Mouse (Mus musculus) embryo, embryonic 10.5 days (tissue): ENCODE results near the gene Stra6.

Source experiments
- DNase-seq: peaks from one replicate; pipeline ENCODE4 v3.0.0-alpha.2; 2015; ENCODE audit warnings: low spot score

Gene Stra6

GRCm38 (mm10) chr9:58049861-58050260 is 13.7 kb upstream of the Stra6 start:
- no peak for DNase-seq

DNA sequence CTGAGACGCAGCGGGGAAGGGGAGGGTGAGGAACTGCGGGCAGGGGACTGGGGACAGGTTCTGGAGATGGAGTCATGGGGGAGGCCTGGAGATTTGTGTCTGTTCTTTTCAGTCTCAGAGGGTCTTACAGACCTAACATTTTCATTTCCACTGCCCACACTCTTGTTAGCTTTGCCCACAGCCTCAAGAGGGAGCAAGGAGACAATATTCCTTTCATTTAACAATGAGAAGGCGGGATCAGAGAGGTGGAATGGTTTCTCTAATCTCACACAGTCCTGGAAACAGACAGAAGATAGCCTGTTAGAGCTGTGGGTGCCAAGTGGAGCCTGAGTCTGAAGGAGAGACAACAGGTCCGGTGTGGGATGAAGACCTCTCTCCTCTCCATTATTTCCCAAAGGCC is 11.7 kb upstream of the Stra6 start:
- DNase-seq = peak; percentile 42

DNA sequence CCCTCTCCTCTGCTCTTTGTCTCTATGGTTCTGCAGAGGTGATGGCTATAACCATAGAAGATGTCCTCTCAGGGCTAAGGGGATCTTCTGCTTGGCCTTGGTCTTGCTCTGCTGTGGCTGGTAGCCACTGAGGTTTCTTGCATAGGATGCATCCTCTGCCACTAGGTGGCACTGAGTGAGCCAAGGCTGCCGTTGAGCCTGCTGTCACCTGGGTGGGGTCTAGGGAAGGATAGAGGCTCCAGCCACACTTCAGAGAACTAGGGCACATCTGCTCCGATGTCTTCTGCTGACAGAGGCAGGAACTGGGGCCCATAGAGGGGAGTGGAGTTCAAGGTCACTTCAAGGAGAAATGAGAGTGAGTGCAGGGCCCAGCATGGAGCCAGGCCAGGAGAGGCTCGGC is 10.5 kb upstream of the Stra6 start:
- peak; percentile 77 for DNase-seq

GRCm38 (mm10) chr9:58053544-58053943 is 10.0 kb upstream of the Stra6 start:
- no peak for DNase-seq

GRCm38 (mm10) chr9:58054032-58054431 is 9.6 kb upstream of the Stra6 start:
- no peak for DNase-seq

GRCm38 (mm10) chr9:58055666-58056065 is 7.9 kb upstream of the Stra6 start:
- DNase-seq = no peak

DNA sequence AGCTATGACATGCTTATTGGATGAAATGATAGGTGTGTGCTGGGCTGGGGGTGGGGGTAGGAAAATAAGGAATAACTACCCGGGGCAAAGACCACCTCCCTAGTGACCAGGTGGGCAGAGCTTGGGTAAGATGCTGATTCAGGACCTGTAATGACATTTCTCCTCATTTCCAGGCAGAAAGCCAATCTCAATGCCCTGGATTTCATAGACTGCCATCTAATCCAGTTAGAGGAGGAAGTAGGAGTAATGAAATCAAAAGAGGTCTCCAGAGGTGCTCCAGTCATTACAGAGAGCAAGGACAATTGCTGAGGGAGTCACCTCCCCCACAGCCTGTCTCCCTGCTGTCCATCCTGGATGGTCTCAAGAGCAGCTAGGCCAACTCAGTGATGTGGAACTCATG is 3.7 kb upstream of the Stra6 start:
- no peak for DNase-seq

DNA sequence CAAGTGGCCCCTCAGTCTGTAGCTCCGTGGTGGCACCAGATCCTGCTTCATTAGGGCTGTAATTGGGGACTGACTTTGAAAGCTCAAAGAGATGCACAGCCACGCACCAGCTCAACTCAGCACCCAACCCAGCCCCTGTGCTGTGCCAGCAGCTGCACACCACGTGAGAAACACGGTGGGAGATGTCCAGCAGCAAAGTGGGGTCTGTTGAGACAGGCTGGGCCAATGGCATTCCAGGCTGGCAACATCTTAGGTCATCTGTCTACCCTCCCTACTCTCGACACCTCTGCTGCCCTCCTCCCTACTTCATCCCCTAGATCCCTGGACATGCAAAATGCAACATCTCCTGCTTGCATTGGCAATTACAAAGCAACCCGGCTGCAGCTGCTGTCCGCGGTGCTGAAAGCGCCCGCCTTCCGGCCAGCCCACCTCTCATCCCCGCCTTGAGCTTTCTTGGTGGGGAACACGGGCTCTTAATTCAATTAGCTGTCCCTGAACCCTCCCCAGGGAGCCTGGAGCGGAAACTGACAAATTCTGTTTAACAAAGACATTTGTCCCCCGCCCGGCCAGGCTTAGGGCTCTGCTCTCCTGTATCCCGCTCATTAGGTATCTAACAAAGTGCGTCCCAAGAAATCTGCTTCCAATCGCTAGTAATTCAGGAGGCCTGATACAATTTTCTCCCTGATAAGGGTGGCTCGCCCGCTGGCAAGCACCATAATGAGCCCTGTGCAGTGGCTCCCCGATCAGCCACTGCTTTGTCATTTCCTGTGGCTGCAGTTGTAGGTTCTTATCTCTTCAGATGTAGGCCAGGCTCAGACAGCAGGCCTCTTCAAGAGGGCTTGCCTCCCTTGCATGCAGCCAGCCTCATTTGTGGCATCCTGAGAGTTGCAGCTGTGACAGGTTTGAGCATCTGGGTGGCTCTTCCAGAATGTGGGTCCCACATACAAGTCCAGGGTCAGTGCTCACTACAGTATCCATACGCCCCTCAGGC is 2.6 kb upstream of the Stra6 start:
- peak; percentile 83 for DNase-seq

DNA sequence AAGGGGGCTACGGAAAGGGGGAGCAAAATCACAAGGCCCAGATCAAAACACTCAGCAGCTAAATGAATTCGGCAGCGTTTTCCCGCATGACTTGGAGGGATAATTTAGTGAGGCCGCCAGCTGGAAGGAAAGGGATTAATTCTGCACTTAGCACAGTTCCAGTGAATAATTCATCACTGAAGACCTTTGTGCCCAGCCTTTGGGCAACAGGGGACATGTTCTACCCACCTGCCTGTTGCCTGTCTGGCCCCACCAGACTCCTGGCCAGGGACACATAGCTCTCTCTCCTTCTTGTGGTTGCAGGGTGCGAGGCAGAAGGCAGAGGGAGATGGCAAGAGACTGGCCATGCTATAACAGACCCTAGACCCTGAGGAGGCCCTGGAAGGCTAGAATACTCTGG is 1.9 kb downstream of the Stra6 start:
- no peak for DNase-seq

DNA sequence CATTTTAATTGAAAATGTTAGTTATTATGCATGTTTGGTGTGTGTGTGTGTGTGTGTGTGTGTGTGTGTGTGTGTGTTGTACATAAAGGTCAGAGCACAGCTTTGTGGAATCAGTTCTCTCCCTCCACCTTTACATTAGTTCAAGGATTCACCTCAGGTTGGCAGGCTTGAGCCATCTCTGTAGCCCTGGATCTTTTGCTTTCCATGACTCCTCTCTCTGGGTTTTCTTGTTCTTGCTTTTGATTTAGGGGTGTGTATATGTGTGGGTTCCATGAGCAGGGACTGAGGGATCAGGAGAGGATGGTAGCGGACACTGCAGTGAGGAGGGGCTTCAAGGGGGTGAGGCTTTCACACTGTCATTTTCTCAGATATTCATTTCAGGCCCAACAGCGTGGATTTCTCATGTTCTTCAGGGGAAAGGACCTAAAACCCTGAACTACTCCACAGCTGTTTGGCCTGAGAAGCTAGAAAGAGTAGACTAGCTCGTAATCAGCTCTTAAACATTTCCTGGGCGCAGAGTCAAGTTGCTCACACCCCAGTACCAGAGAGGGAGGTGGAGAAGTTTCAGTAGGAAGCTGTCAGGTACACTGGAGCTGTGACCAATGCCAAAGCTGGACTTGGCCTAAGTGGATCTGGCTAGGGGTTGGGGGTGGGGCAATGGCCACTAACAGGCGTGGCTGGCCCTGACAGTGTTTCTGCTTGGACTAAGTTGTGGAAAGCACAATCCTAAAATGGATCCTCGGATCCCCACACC is 2.6 kb downstream of the Stra6 start:
- no peak for DNase-seq

GRCm38 (mm10) chr9:58066731-58067095 is 3.1 kb downstream of the Stra6 start:
- DNase-seq = no peak

- no peak for DNase-seq
These were observed 4.0 kb downstream of the Stra6 start for GRCm38 (mm10) chr9:58067546-58067945.

- no peak for DNase-seq
These were observed 11.0 kb downstream of the Stra6 start for GRCm38 (mm10) chr9:58074561-58074960.

- no peak for DNase-seq
These were observed 21.0 kb downstream of the Stra6 start for GRCm38 (mm10) chr9:58084586-58084985.

- no peak for DNase-seq
These were observed 21.5 kb downstream of the Stra6 start for GRCm38 (mm10) chr9:58085074-58085473.

- no peak for DNase-seq
These were observed 22.6 kb downstream of the Stra6 start for GRCm38 (mm10) chr9:58086203-58086602.

- DNase-seq = no peak
These were observed 23.3 kb downstream of the Stra6 start for GRCm38 (mm10) chr9:58086861-58087260.

- DNase-seq = no peak
These were observed 23.9 kb downstream of the Stra6 start for GRCm38 (mm10) chr9:58087277-58087998.

DNA sequence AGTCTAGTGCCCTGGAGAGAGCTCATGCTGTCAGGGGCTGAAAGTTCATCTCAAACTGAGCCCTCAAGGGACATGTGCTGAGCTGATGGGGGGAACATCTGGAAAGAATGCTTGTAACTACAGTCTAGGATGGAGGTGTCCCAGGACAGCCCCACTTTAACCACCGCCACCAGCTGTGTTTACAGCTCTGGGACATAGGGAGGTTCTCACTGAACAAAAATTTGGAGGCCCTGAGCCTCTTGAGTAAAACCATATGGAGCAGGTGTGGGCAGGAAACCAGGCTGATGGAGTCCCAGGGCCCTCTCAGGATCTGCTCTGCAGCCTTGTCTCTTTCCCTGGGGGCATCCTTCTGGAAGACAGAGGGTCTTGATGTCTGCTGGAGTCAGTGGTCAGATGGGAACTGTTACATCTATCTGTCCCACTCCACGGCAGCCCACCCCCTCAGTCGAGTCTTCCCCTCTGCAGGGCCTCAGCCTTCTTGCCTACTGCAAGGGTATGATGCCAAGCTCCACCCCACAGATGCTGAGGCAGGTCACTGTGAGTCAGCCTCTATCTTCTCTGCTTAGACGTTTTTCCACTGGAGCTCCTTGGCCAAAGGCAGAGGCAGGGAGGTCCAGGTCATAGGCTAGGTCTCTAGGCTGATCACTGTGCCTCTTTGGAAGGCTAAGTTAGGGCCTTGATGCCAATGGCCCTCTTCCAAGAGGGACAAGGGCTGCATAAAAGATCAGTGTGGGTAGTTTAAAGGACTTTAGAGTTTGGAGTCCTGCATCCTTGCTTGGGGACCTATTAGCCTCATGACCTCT is 28.2 kb downstream of the Stra6 start:
- DNase-seq = no peak

GRCm38 (mm10) chr9:58092581-58093269 is 29.1 kb downstream of the Stra6 start:
- no peak for DNase-seq

GRCm38 (mm10) chr9:58093776-58094175 is 30.2 kb downstream of the Stra6 start:
- no peak for DNase-seq
